ENCODE assay signal across 15 mouse cellular contexts in the genomic region with DNA sequence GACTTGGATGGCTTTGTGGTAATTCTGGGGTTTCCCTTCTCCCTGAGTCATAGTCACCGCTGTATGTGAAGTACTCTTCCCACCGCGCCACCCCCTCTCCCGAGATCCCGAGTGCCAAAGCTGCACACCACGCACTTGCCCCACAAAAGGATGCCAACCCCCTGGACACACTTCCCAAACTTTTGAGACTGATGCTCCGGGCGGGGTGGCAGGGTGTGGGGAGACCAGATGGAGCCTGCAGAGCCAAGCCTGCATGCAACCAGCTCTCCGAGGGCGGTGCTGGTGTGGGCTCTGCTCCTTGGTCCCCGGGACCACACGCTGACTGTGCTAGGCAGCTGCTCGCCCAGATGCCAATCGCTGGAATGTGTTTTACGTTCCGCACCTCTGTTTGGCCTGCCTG.
DNase-seq lines count a peak whose midpoint lies in the region; ATAC-seq and TF ChIP-seq lines count a peak whose summit lies in the region.
"Had no signal": no experiment of that assay in that cellular context is flagged by ENCODE, and none has a peak within 500 bp of the region (broad histone marks: within the 10 kb centered on the region; RNA-seq: fewer than 3 reads in every experiment).

No protein-coding gene starts in this region.

- peak; percentile 38 for ATAC-seq in forebrain, embryonic 16.5 days
- peak; percentile 66 for ATAC-seq in hindbrain, postnatal 0 days
- peak; percentile 35; the same call in 1 of the 2 replicates for ATAC-seq in neural tube, embryonic 15.5 days (ENCODE audit: low FRiP score)
- ATAC-seq: intestine, embryonic 15.5 days had no signal

- H3K4me1 ChIP-seq in forebrain, embryonic 16.5 days (replicated peaks; ENCODE audit: control insufficient read depth, insufficient read depth, low read length), result no peaks in the 10 kb centered on the region
- H3K4me1 ChIP-seq in hindbrain, postnatal 0 days (ENCODE audit: insufficient read depth, low read length), result no peaks in the 10 kb centered on the region
- H3K4me1 ChIP-seq in neural tube, embryonic 15.5 days, result no peaks in the 10 kb centered on the region
- no peaks in the 10 kb centered on the region for H3K4me1 ChIP-seq in limb, embryonic 10.5 days
- H3K4me1 ChIP-seq: intestine, embryonic 15.5 days had no signal

- TF ChIP-seq CTCF in hindbrain, postnatal 0 days (IDR thresholded peaks at IDR 0.05; ENCODE audit: low read depth), result no peak
- no peak for TF ChIP-seq CTCF in gastrocnemius, adult 2 months (IDR thresholded peaks at IDR 0.05)

- no peaks in the 10 kb centered on the region for H3K36me3 ChIP-seq in forebrain, embryonic 16.5 days (ENCODE audit: control insufficient read depth, insufficient read depth)
- no peaks in the 10 kb centered on the region for H3K36me3 ChIP-seq in hindbrain, postnatal 0 days (ENCODE audit: insufficient read depth, low read length)
- no peaks in the 10 kb centered on the region for H3K36me3 ChIP-seq in neural tube, embryonic 15.5 days
- H3K36me3 ChIP-seq in limb, embryonic 10.5 days, result no peaks in the 10 kb centered on the region
- H3K36me3 ChIP-seq: intestine, embryonic 15.5 days had no signal

- no peaks in the 10 kb centered on the region for H3K27me3 ChIP-seq in forebrain, embryonic 16.5 days (replicated peaks; ENCODE audit: control insufficient read depth, insufficient read depth, low read length)
- H3K27me3 ChIP-seq in hindbrain, postnatal 0 days (ENCODE audit: insufficient read depth, low read length), result no peaks in the 10 kb centered on the region
- H3K27me3 ChIP-seq in neural tube, embryonic 15.5 days (replicated peaks), result no peaks in the 10 kb centered on the region
- no peaks in the 10 kb centered on the region for H3K27me3 ChIP-seq in limb, embryonic 10.5 days (ENCODE audit: low read depth, poor library complexity, severe bottlenecking)
- H3K27me3 ChIP-seq: intestine, embryonic 15.5 days had no signal

- H3K9ac ChIP-seq in forebrain, embryonic 16.5 days (replicated peaks; ENCODE audit: low read depth, low read length), result no peak overlapping the region
- H3K9ac ChIP-seq in hindbrain, postnatal 0 days (replicated peaks; ENCODE audit: low read length), result no peak overlapping the region
- H3K9ac ChIP-seq in neural tube, embryonic 15.5 days (replicated peaks), result no peak overlapping the region
- H3K9ac ChIP-seq: intestine, embryonic 15.5 days; liver, embryonic 14.5 days had no signal

- H3K9me3 ChIP-seq in forebrain, embryonic 16.5 days (ENCODE audit: control insufficient read depth, low read length), result no peaks in the 10 kb centered on the region
- no peaks in the 10 kb centered on the region for H3K9me3 ChIP-seq in hindbrain, postnatal 0 days (ENCODE audit: low read length)
- no peaks in the 10 kb centered on the region for H3K9me3 ChIP-seq in neural tube, embryonic 15.5 days (replicated peaks)
- H3K9me3 ChIP-seq in limb, embryonic 10.5 days (replicated peaks), result no peaks in the 10 kb centered on the region
- H3K9me3 ChIP-seq: intestine, embryonic 15.5 days had no signal

- H3K27ac ChIP-seq in forebrain, embryonic 16.5 days (ENCODE audit: low read length), result no peak overlapping the region
- H3K27ac ChIP-seq in hindbrain, postnatal 0 days, result 0 out of 2 replicates have a peak overlapping the region, but pooled peaks have one; percentile 26
- H3K27ac ChIP-seq in neural tube, embryonic 15.5 days (replicated peaks), result no peak overlapping the region
- no peak overlapping the region for H3K27ac ChIP-seq in limb, embryonic 10.5 days
- no peak overlapping the region for H3K27ac ChIP-seq in gastrocnemius, adult 2 months
- H3K27ac ChIP-seq: intestine, embryonic 15.5 days; liver, embryonic 14.5 days had no signal

- 43% methylated on average over 16 of the region's 16 CpGs for WGBS in forebrain, embryonic 16.5 days
- 40% methylated on average over 16 of the region's 16 CpGs for WGBS in hindbrain, postnatal 0 days
- 69% methylated on average over 16 of the region's 16 CpGs for WGBS in neural tube, embryonic 15.5 days
- WGBS in limb, embryonic 10.5 days, result 75% methylated on average over 16 of the region's 16 CpGs

- peak; percentile 5 for DNase-seq in right cerebral cortex, postnatal 14 days
- DNase-seq in right cerebral cortex, postnatal 25 days, result no peak
- DNase-seq in hindbrain, postnatal 0 days (ENCODE audit: low spot score), result peak; percentile 5
- no peak for DNase-seq in limb, embryonic 10.5 days (ENCODE audit: low spot score)
- DNase-seq in gastrocnemius, adult 2 months, result no peak
- DNase-seq in thymus, postnatal 0 days (ENCODE audit: low spot score), result no peak
- DNase-seq: cerebellum, adult 2 months; layer of hippocampus, postnatal 36 days; spleen, adult 18-20 months had no signal

- intact Hi-C loops in gastrocnemius, adult 2 months (cut with DNase I), result no loop called here

- H3K4me2 ChIP-seq in forebrain, embryonic 16.5 days (ENCODE audit: low read length), result peak overlapping the region; percentile 34
- peak overlapping the region; percentile 45 for H3K4me2 ChIP-seq in hindbrain, postnatal 0 days (ENCODE audit: low read depth, low read length)
- H3K4me2 ChIP-seq in neural tube, embryonic 15.5 days, result peak overlapping the region; percentile 41
- H3K4me2 ChIP-seq: heart, embryonic 11.5 days; intestine, embryonic 15.5 days had no signal

- peak overlapping the region; percentile 6; the same call in 1 of the 2 replicates for H3K4me3 ChIP-seq in forebrain, embryonic 16.5 days (replicated peaks; ENCODE audit: low read length)
- peak overlapping the region; percentile 23 for H3K4me3 ChIP-seq in hindbrain, postnatal 0 days (ENCODE audit: low read length)
- H3K4me3 ChIP-seq in neural tube, embryonic 15.5 days (replicated peaks), result no peak overlapping the region
- no peak overlapping the region for H3K4me3 ChIP-seq in limb, embryonic 10.5 days
- no peak overlapping the region for H3K4me3 ChIP-seq in gastrocnemius, adult 2 months
- H3K4me3 ChIP-seq: erythroblast, embryonic 14.5 days; intestine, embryonic 15.5 days had no signal

Comparison
In these comparisons a context has a peak if more than half of its experiments do, and no peak if none do; other contexts are left out.
1. DNase-seq: peak in right cerebral cortex, postnatal 14 days (single experiment) and hindbrain, postnatal 0 days (single experiment); none in right cerebral cortex, postnatal 25 days (single experiment), limb, embryonic 10.5 days (single experiment), gastrocnemius, adult 2 months (single experiment) and thymus, postnatal 0 days (single experiment).
2. H3K4me3 ChIP-seq: peak in forebrain, embryonic 16.5 days (single experiment) and hindbrain, postnatal 0 days (single experiment); none in neural tube, embryonic 15.5 days (single experiment), limb, embryonic 10.5 days (single experiment) and gastrocnemius, adult 2 months (single experiment).
3. Peak in every context shown above with its lines, with median percentiles within 50 percentile points of each other: ATAC-seq and H3K4me2 ChIP-seq.